Mouse (Mus musculus): ENCODE measurements around the gene Pop4.

DNA sequence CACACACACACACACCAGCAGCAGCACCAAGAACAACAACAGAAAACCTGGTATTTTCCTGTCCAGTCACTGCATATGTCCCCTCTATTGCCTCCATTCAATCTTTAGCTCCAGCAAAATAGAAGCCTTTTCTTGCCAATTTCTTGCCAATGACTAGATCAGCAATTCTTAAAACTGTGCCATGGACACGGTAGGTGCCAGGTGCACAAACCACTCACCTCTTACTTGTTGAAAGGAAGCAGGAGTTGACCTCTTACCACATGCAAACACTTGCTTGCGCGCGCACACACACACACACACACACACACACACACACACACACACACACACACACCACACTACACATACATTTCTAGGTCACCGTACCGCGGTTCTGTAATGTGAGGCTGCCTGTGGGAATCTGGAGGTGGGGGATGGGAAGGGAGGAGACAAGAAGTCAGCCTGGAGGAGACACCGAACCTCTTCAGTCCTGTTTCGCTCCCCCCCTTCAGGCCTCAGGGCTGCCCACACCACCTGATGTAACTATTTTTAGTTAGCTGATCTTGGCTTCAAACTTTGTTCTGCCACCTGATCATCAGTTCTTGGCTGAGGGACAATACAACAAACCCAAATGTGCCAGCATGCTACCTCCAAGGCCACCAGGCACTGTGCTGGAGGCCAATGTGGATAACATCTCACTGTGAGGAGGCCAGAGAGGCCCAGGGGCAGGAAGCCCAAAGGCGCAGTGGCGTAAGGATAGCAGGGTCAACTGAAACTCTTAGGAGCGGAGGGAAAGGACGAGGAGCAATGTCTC is 46.5 kb downstream of the Pop4 start:
- no peak for TF ChIP-seq USF2 (IDR thresholded peaks at IDR 0.05; ENCODE audit: borderline replicate concordance in 1 of 2, insufficient read depth in 1 of 2, low read depth in 1 of 2, low read length in 2 of 2)
- no peak for TF ChIP-seq GABPA (IDR thresholded peaks at IDR 0.05; ENCODE audit: low read depth, low read length)
